Mouse (Mus musculus): ENCODE data around the gene Serp2. TPM values are rescaled to one million over a fixed set of nuclear protein-coding genes. Genes with fewer than 3 reads are reported as not detected.
A peak's percentile ranks its signal among the peaks of the same experiment; 100 is the strongest.
"Not testable (repeated sequence)": the region's sequence is repeated elsewhere in the genome, so short reads cannot be mapped to it uniquely, and the experiment has no call there.

The Serp2 gene
- polyA plus RNA-seq, 1 experiment from 2014 or later, result 18.5 TPM

- Histone ChIP-seq H3K4me2 (peak overlapping the region; percentile 7; the same call in 1 of the 2 replicates), H3K9me3 (replicated peaks) (no peaks in the 10 kb centered on the region), H3K27me3 (replicated peaks) (no peaks in the 10 kb centered on the region), H3K27ac (ENCODE audit: poor library complexity, severe bottlenecking) (peak overlapping the region; percentile 45; the same call in 1 of the 2 replicates), H3K4me3 (no peak overlapping the region), H3K9ac (no peak overlapping the region), H3K36me3 (no peaks in the 10 kb centered on the region), H3K4me1 (replicated peaks) (peaks cover 13% of the 10 kb centered on the region)
- 27% methylated on average over 9 of the region's 9 CpGs for WGBS
- peak; percentile 66 for ATAC-seq (ENCODE audit: insufficient number of reproducible peaks, low FRiP score)
Observed at GRCm38 (mm10) chr14:76569271-76569961, 12.7 kb upstream of the Serp2 start.

- no peak overlapping the region for H3K4me2 ChIP-seq
- no peak overlapping the region for H3K4me3 ChIP-seq
- no peaks in the 10 kb centered on the region for H3K36me3 ChIP-seq
- H3K9ac ChIP-seq, result no peak overlapping the region
- whole genome bisulfite sequencing, result 73% methylated on average over 9 of the region's 9 CpGs
- H3K4me1 ChIP-seq (replicated peaks), result peaks cover 13% of the 10 kb centered on the region
- ATAC-seq (ENCODE audit: insufficient number of reproducible peaks, low FRiP score), result no peak
- no peaks in the 10 kb centered on the region for H3K27me3 ChIP-seq (replicated peaks)
- H3K27ac ChIP-seq (ENCODE audit: poor library complexity, severe bottlenecking), result 0 out of 2 replicates have a peak overlapping the region, but pooled peaks have one; percentile 45
- no peaks in the 10 kb centered on the region for H3K9me3 ChIP-seq (replicated peaks)
Observed at GRCm38 (mm10) chr14:76568548-76568947, 11.9 kb upstream of the Serp2 start.

- H3K4me1 ChIP-seq (replicated peaks), result peaks cover 16% of the 10 kb centered on the region
- H3K27ac ChIP-seq (ENCODE audit: poor library complexity, severe bottlenecking), result no peak overlapping the region
- WGBS, result 61% methylated on average over 1 of the region's 1 CpGs
- H3K9ac ChIP-seq, result no peak overlapping the region
- H3K4me3 ChIP-seq, result no peak overlapping the region
- H3K4me2 ChIP-seq, result no peak overlapping the region
- H3K36me3 ChIP-seq, result no peaks in the 10 kb centered on the region
- no peaks in the 10 kb centered on the region for H3K9me3 ChIP-seq (replicated peaks)
- no peaks in the 10 kb centered on the region for H3K27me3 ChIP-seq (replicated peaks)
- no peak for ATAC-seq (ENCODE audit: insufficient number of reproducible peaks, low FRiP score)
Observed at GRCm38 (mm10) chr14:76567280-76567679, 10.6 kb upstream of the Serp2 start.

GRCm38 (mm10) chr14:76566711-76567110 lies 10.0 kb upstream of the Serp2 start:
- no peak overlapping the region for H3K9ac ChIP-seq
- no peak overlapping the region for H3K4me3 ChIP-seq
- no peaks in the 10 kb centered on the region for H3K27me3 ChIP-seq (replicated peaks)
- 84% methylated on average over 8 of the region's 8 CpGs for WGBS
- H3K4me2 ChIP-seq, result no peak overlapping the region
- ATAC-seq (ENCODE audit: insufficient number of reproducible peaks, low FRiP score), result no peak
- H3K27ac ChIP-seq (ENCODE audit: poor library complexity, severe bottlenecking), result no peak overlapping the region
- H3K4me1 ChIP-seq (replicated peaks), result peaks cover 20% of the 10 kb centered on the region
- no peaks in the 10 kb centered on the region for H3K36me3 ChIP-seq
- H3K9me3 ChIP-seq (replicated peaks), result no peaks in the 10 kb centered on the region

GRCm38 (mm10) chr14:76566193-76566592 lies 9.5 kb upstream of the Serp2 start:
- H3K4me3 ChIP-seq, result no peak overlapping the region
- peaks cover 23% of the 10 kb centered on the region for H3K4me1 ChIP-seq (replicated peaks)
- no peak for ATAC-seq (ENCODE audit: insufficient number of reproducible peaks, low FRiP score)
- no peaks in the 10 kb centered on the region for H3K36me3 ChIP-seq
- no peak overlapping the region for H3K9ac ChIP-seq
- H3K9me3 ChIP-seq (replicated peaks), result no peaks in the 10 kb centered on the region
- no peaks in the 10 kb centered on the region for H3K27me3 ChIP-seq (replicated peaks)
- H3K27ac ChIP-seq (ENCODE audit: poor library complexity, severe bottlenecking), result no peak overlapping the region
- H3K4me2 ChIP-seq, result no peak overlapping the region
- 82% methylated on average over 4 of the region's 4 CpGs for WGBS

- Histone ChIP-seq H3K4me1 (replicated peaks) (peaks cover 47% of the 10 kb centered on the region), H3K27ac (ENCODE audit: poor library complexity, severe bottlenecking) (no peak overlapping the region), H3K27me3 (replicated peaks) (no peaks in the 10 kb centered on the region), H3K4me2 (no peak overlapping the region), H3K9me3 (replicated peaks) (no peaks in the 10 kb centered on the region), H3K9ac (no peak overlapping the region), H3K4me3 (no peak overlapping the region), H3K36me3 (no peaks in the 10 kb centered on the region)
- WGBS, result 86% methylated on average over 2 of the region's 2 CpGs
- no peak for ATAC-seq (ENCODE audit: insufficient number of reproducible peaks, low FRiP score)
Observed at GRCm38 (mm10) chr14:76559208-76559607, 2.5 kb upstream of the Serp2 start.

GRCm38 (mm10) chr14:76558171-76558570 lies 1.5 kb upstream of the Serp2 start:
- not testable (repeated sequence) for H3K4me3 ChIP-seq; ATAC-seq (ENCODE audit: insufficient number of reproducible peaks, low FRiP score); H3K9me3 ChIP-seq (replicated peaks); H3K9ac ChIP-seq; H3K27me3 ChIP-seq (replicated peaks); H3K36me3 ChIP-seq
- 37% methylated on average over 8 of the region's 8 CpGs for WGBS
- peaks cover 47% of the 10 kb centered on the region for H3K4me1 ChIP-seq (replicated peaks)
- peak overlapping the region; percentile 38 for H3K4me2 ChIP-seq
- peak overlapping the region; percentile 4; the same call in 1 of the 2 replicates for H3K27ac ChIP-seq (ENCODE audit: poor library complexity, severe bottlenecking)

- no peaks in the 10 kb centered on the region for H3K9me3 ChIP-seq (replicated peaks)
- peaks cover 38% of the 10 kb centered on the region for H3K4me1 ChIP-seq (replicated peaks)
- H3K27ac ChIP-seq (ENCODE audit: poor library complexity, severe bottlenecking), result peak overlapping the region; percentile 52
- peak overlapping the region; percentile 86 for H3K4me2 ChIP-seq
- no peaks in the 10 kb centered on the region for H3K27me3 ChIP-seq (replicated peaks)
- ATAC-seq (ENCODE audit: insufficient number of reproducible peaks, low FRiP score), result peak; percentile 74
- peak overlapping the region; percentile 64 for H3K4me3 ChIP-seq
- WGBS, result under 1% methylated on average over 67 of the region's 67 CpGs
- H3K36me3 ChIP-seq, result no peaks in the 10 kb centered on the region
- H3K9ac ChIP-seq, result peak overlapping the region; percentile 72
Observed at GRCm38 (mm10) chr14:76556031-76556851, 448 bp downstream of the Serp2 start.

- Histone ChIP-seq H3K4me2 (peak overlapping the region; percentile 86), H3K9ac (peak overlapping the region; percentile 72; the same call in 1 of the 2 replicates), H3K4me1 (replicated peaks) (peaks cover 30% of the 10 kb centered on the region), H3K36me3 (no peaks in the 10 kb centered on the region), H3K27me3 (replicated peaks) (no peaks in the 10 kb centered on the region), H3K4me3 (peak overlapping the region; percentile 64), H3K27ac (ENCODE audit: poor library complexity, severe bottlenecking) (peak overlapping the region; percentile 52; the same call in 1 of the 2 replicates), H3K9me3 (replicated peaks) (no peaks in the 10 kb centered on the region)
- 63% methylated on average over 18 of the region's 18 CpGs for WGBS
- ATAC-seq (ENCODE audit: insufficient number of reproducible peaks, low FRiP score), result no peak
Observed at GRCm38 (mm10) chr14:76555263-76556030, 1.2 kb downstream of the Serp2 start.

- 73% methylated on average over 6 of the region's 6 CpGs for WGBS
- no peak overlapping the region for H3K9ac ChIP-seq
Observed at GRCm38 (mm10) chr14:76544136-76544535, 12.6 kb downstream of the Serp2 start.

GRCm38 (mm10) chr14:76541341-76541740 lies 15.3 kb downstream of the Serp2 start:
- peaks cover 30% of the 10 kb centered on the region for H3K4me1 ChIP-seq (replicated peaks)
- H3K27me3 ChIP-seq (replicated peaks), result no peaks in the 10 kb centered on the region
- 22% methylated on average over 2 of the region's 2 CpGs for WGBS
- ATAC-seq (ENCODE audit: insufficient number of reproducible peaks, low FRiP score), result peak; percentile 39; the same call in 1 of the 2 replicates
- no peaks in the 10 kb centered on the region for H3K36me3 ChIP-seq
- peak overlapping the region; percentile 13 for H3K27ac ChIP-seq (ENCODE audit: poor library complexity, severe bottlenecking)
- H3K9ac ChIP-seq, result peak overlapping the region; percentile 43; the same call in 1 of the 2 replicates
- no peak overlapping the region for H3K4me2 ChIP-seq
- H3K4me3 ChIP-seq, result no peak overlapping the region
- H3K9me3 ChIP-seq (replicated peaks), result no peaks in the 10 kb centered on the region

More at GRCm38 (mm10) chr14:76544136-76544535, 12.6 kb downstream of the Serp2 start:
- Histone ChIP-seq H3K27ac (ENCODE audit: poor library complexity, severe bottlenecking) (no peak overlapping the region), H3K4me1 (replicated peaks) (peaks cover 25% of the 10 kb centered on the region), H3K9me3 (replicated peaks) (no peaks in the 10 kb centered on the region), H3K4me3 (no peak overlapping the region), H3K4me2 (no peak overlapping the region), H3K27me3 (replicated peaks) (no peaks in the 10 kb centered on the region), H3K36me3 (no peaks in the 10 kb centered on the region)
- ATAC-seq (ENCODE audit: insufficient number of reproducible peaks, low FRiP score), result no peak
